Comparison of ENCODE assay signal across 18 mouse cellular contexts in the genomic region with DNA sequence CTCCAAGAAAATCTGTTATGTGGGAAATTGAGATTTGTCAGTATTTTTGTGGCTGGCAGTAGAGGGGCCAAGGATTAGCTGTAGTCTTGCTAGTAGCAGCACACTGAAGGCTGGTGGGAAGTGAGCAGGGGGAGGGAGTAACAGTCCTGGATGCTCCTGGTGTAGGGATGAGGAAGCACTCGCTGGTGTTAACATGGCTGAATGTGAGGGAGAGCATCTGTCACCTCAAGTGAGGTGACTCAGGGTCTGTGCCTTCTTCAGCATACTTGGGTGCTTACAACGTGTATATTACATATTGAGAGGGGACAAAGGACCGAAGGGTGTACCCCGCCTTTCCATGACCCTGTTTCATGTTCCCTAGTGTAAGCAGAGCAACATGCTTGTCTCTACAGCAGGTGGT.
DNase-seq lines count a peak whose midpoint lies in the region; ATAC-seq and TF ChIP-seq lines count a peak whose summit lies in the region.
"Had no signal": no experiment of that assay in that cellular context is flagged by ENCODE, and none has a peak within 500 bp of the region (broad histone marks: within the 10 kb centered on the region; RNA-seq: fewer than 3 reads in every experiment).

No protein-coding gene starts in this region.

- no peak for TF ChIP-seq CTCF in cortical plate, adult 2 months (IDR thresholded peaks at IDR 0.05; ENCODE audit: extremely low read depth, insufficient read depth, low read length)

- TF ChIP-seq POLR2A in cortical plate, adult 2 months (IDR thresholded peaks at IDR 0.05; ENCODE audit: extremely low read depth, insufficient read depth, low read length), result no peak

- ATAC-seq in heart, embryonic 11.5 days (replicated peaks; ENCODE audit: insufficient number of reproducible peaks, low FRiP score, low TSS enrichment), result no peak
- no peak for ATAC-seq in megakaryocyte, adult 5-6 weeks (ENCODE audit: poor library complexity, severe bottlenecking)
- ATAC-seq: forebrain, embryonic 13.5 days; forebrain, postnatal 0 days; hindbrain, embryonic 16.5 days had no signal

- H3K36me3 ChIP-seq in heart, embryonic 11.5 days (ENCODE audit: control insufficient read depth, insufficient read depth, low read length), result no peaks in the 10 kb centered on the region
- H3K36me3 ChIP-seq in megakaryocyte, embryonic 14.5 days (replicated peaks; ENCODE audit: low read length), result peaks cover 12% of the 10 kb centered on the region
- H3K36me3 ChIP-seq: heart, embryonic 12.5 days had no signal

- no peaks in the 10 kb centered on the region for H3K27me3 ChIP-seq in heart, embryonic 11.5 days (ENCODE audit: control insufficient read depth, insufficient read depth, low read length)
- H3K27me3 ChIP-seq in megakaryocyte, embryonic 14.5 days (replicated peaks), result no peaks in the 10 kb centered on the region
- H3K27me3 ChIP-seq: forebrain, embryonic 13.5 days; heart, embryonic 12.5 days had no signal

- H3K9ac ChIP-seq in heart, embryonic 11.5 days (ENCODE audit: low read depth, low read length), result no peak overlapping the region
- H3K9ac ChIP-seq: forebrain, embryonic 13.5 days; forebrain, postnatal 0 days; heart, embryonic 12.5 days had no signal

- no peak overlapping the region for H3K27ac ChIP-seq in heart, embryonic 11.5 days (ENCODE audit: low read depth, low read length)
- H3K27ac ChIP-seq in cortical plate, adult 2 months (ENCODE audit: insufficient read depth, low read length), result no peak overlapping the region
- H3K27ac ChIP-seq: embryonic facial prominence, embryonic 10.5 days; forebrain, embryonic 13.5 days; heart, adult 2 months had no signal

- peak; percentile 83 for DNase-seq in heart, adult 11 months
- no peak for DNase-seq in adrenal gland, adult (ENCODE audit: inconsistent age in 2 of 2, low spot score in 1 of 2)
- DNase-seq in cerebellum, adult 11-12 months, result no peak
- DNase-seq: adrenal gland, adult 8-10 months; cerebellum, adult 18-20 months; cerebellum, adult 9-11 months; cerebellum, postnatal 36 days; forebrain, postnatal 0 days; gastrocnemius, postnatal 36 days; heart, adult 2 months had no signal

- H3K9me3 ChIP-seq in heart, embryonic 11.5 days (replicated peaks; ENCODE audit: control insufficient read depth, low read length), result no peaks in the 10 kb centered on the region
- no peaks in the 10 kb centered on the region for H3K9me3 ChIP-seq in megakaryocyte, embryonic 14.5 days
- H3K9me3 ChIP-seq: embryonic facial prominence, embryonic 10.5 days; forebrain, embryonic 13.5 days; heart, embryonic 12.5 days had no signal

- peaks cover 22% of the 10 kb centered on the region for H3K4me1 ChIP-seq in heart, embryonic 11.5 days (ENCODE audit: control insufficient read depth, insufficient read depth, low read length)
- H3K4me1 ChIP-seq in megakaryocyte, embryonic 14.5 days, result peaks cover 64% of the 10 kb centered on the region
- H3K4me1 ChIP-seq in cortical plate, adult 2 months (ENCODE audit: control insufficient read depth, insufficient read depth, low read length), result peaks cover 19% of the 10 kb centered on the region

- 88% methylated on average over 4 of the region's 4 CpGs for WGBS in heart, embryonic 11.5 days (ENCODE audit: insufficient replicate concordance)

- H3K4me2 ChIP-seq in heart, embryonic 11.5 days, result no peak overlapping the region
- H3K4me2 ChIP-seq: forebrain, embryonic 13.5 days; heart, embryonic 12.5 days had no signal

- H3K4me3 ChIP-seq in heart, embryonic 11.5 days (ENCODE audit: low read depth, low read length), result no peak overlapping the region
- H3K4me3 ChIP-seq in megakaryocyte, embryonic 14.5 days (replicated peaks), result peak overlapping the region; percentile 48
- H3K4me3 ChIP-seq in cortical plate, adult 2 months (ENCODE audit: insufficient read depth, low read length), result 0 out of 2 replicates have a peak overlapping the region, but pooled peaks have one; percentile 10
- H3K4me3 ChIP-seq: embryonic facial prominence, embryonic 10.5 days; forebrain, embryonic 13.5 days; heart, adult 2 months; heart, embryonic 12.5 days had no signal
